Mouse (Mus musculus): Measurements from ENCODE around the gene Tsga8. TPM values are rescaled to one million over a fixed set of nuclear protein-coding genes. Genes with fewer than 3 reads are reported as not detected.

Gene Tsga8
- polyA plus RNA-seq (2015; fragmentation: Nextera tagmentation; extraction: Ambion mirVana) = not detected in 2 replicates

DNA sequence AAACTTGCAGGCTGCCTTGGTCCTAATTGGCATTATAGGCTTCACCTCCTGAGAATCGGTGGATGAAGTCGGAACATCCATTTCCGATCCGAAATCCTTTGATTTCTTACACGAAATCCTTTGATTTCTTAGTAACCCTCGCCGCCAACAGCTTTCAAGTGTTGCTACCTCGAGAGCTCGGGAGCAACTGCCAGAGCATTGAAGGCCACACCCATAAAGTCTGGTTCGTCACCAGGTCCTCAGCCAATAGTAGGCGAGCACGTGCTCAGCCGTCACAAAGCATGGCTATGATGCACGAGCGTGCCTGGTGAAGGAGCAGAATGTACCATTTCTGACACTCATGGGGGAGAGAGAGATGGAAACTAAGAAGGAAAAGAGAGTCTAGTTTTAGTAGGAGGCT, at the start of gene Tsga8:
Gene Tsga8, minus strand, starts transcription at position 327 of the 400 bp plus-strand sequence.
- H3K27ac ChIP-seq (ENCODE audit: low read length) = no peak within 1 kb of the TSS
- H3K27me3 ChIP-seq (replicated peaks; ENCODE audit: control insufficient read depth, insufficient read depth, low read length) = no peaks in the 10 kb centered on the region
- H3K4me1 ChIP-seq (replicated peaks; ENCODE audit: control insufficient read depth, insufficient read depth, low read length) = no peaks in the 10 kb centered on the region
- peaks cover 3% of the 10 kb centered on the region; the same call in 1 of the 2 replicates for H3K9me3 ChIP-seq (ENCODE audit: control insufficient read depth, low read length)
- no peak within 1 kb of the TSS for H3K4me3 ChIP-seq (replicated peaks; ENCODE audit: low read length)
- 97% methylated on average over 15 of the region's 15 CpGs for WGBS
- H3K4me2 ChIP-seq (ENCODE audit: low read length) = no peak within 1 kb of the TSS
- H3K36me3 ChIP-seq (ENCODE audit: control insufficient read depth, insufficient read depth) = no peaks in the 10 kb centered on the region
- no peak for ATAC-seq
- no peak within 1 kb of the TSS for H3K9ac ChIP-seq (replicated peaks; ENCODE audit: low read depth, low read length)
